Mouse (Mus musculus): ENCODE results near the gene Ripor1. TPM values are rescaled to one million over a fixed set of nuclear protein-coding genes. Genes with fewer than 3 reads are reported as not detected.

The Ripor1 gene
- polyA plus RNA-seq, 1 experiment from 2014 or later, result 25.9 TPM

DNA sequence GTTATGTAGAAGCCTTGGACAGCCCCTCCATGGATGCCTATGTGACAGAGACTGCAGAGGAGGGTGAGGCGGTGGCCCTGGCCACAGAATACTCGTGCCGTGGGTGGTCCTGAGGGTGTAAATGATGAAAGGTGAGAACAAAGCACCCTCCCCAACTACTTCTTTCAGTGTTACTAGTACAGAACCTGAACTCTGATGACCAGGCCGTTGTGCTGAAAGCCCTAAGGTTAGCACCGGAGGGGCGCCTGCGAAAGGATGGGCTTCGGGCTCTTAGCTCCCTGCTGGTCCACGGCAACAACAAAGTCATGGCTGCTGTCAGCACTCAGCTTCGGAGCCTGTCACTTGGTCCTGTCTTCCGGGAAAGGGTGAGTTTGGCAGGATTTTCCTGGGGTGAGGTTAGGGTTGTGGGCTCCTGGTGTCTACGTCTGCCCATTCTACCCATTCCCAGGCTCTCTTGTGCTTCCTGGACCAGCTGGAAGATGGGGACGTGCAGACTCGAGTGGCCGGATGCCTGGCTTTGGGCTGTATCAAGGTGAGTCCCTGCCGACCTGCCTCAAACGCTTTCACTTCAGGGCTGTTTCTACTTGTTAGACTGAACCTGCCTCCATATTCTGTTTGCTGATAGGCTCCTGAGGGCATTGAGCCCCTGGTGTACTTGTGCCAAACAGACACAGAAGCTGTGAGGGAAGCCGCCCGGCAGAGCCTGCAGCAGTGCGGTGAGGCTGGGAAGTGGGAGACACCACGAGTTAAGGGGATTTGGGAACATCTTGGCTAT is 16.1 kb downstream of the Ripor1 start:
- Histone ChIP-seq H3K27ac (peak overlapping the region; percentile 44), H3K9me3 (no peaks in the 10 kb centered on the region), H3K4me2 (replicated peaks) (no peak overlapping the region), H3K4me3 (replicated peaks) (no peak overlapping the region), H3K27me3 (no peaks in the 10 kb centered on the region), H3K36me3 (peaks cover 70% of the 10 kb centered on the region), H3K9ac (replicated peaks) (0 out of 2 replicates have a peak overlapping the region, but pooled peaks have one; percentile 14), H3K4me1 (replicated peaks) (peaks cover 34% of the 10 kb centered on the region)
- no peak for ATAC-seq
- WGBS, result 89% methylated on average over 21 of the region's 21 CpGs

DNA sequence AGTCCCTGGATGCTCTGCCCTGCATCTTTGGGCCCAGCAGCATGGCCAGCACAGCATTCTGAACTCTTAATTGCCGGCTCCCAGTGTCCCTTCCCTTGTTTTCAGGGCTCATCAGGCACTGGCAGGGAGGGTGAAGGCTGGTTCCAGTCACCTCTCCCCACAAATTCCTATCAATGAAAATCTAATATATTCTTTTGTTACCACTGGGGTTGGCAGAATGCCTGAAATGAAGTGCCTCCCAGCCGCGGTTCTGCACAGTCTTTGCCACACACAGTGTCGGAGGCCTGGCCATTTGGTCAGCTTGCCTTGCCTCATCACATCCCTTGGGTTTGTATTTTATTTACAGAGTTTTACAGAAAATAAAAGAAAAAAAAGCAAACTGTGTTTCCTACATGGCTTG is 16.8 kb downstream of the Ripor1 start:
- no peaks in the 10 kb centered on the region for H3K27me3 ChIP-seq
- H3K4me2 ChIP-seq (replicated peaks), result no peak overlapping the region
- H3K36me3 ChIP-seq, result peaks cover 63% of the 10 kb centered on the region
- H3K9ac ChIP-seq (replicated peaks), result no peak overlapping the region
- 53% methylated on average over 4 of the region's 4 CpGs for WGBS
- no peaks in the 10 kb centered on the region for H3K9me3 ChIP-seq
- peak; percentile 24 for ATAC-seq
- peak overlapping the region; percentile 80 for H3K27ac ChIP-seq
- H3K4me1 ChIP-seq (replicated peaks), result peaks cover 34% of the 10 kb centered on the region
- no peak overlapping the region for H3K4me3 ChIP-seq (replicated peaks)

DNA sequence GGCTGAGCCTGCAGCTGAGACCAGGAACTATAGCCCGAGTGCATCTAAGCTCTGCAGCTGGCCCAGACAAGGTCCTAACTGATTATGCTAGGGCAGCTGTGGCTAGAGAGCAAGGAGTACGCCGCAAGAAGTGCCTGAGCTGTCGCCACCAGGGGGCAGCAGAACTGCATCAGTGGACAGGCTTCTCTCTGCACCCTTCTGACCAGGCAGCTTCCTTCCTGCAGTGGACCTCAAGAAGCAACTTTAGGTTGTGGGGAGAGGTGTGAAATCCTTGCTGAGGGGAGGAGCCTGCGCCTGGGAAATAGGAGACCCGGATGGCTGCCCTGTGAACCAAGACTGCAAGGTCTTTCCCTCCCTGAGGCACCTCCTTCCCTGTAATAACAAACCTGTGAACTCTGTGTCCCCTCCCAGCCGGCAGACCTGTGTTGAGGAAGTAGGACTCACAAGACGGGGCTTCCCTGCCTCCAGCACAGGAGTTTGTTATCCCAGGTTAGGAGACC is 17.4 kb downstream of the Ripor1 start:
- peak; percentile 92 for ATAC-seq
- Histone ChIP-seq H3K4me1 (replicated peaks) (peaks cover 34% of the 10 kb centered on the region), H3K4me3 (replicated peaks) (no peak overlapping the region), H3K27me3 (no peaks in the 10 kb centered on the region), H3K9ac (replicated peaks) (no peak overlapping the region), H3K27ac (peak overlapping the region; percentile 80), H3K36me3 (peaks cover 57% of the 10 kb centered on the region), H3K9me3 (no peaks in the 10 kb centered on the region), H3K4me2 (replicated peaks) (no peak overlapping the region)
- WGBS, result 10% methylated on average over 8 of the region's 8 CpGs

DNA sequence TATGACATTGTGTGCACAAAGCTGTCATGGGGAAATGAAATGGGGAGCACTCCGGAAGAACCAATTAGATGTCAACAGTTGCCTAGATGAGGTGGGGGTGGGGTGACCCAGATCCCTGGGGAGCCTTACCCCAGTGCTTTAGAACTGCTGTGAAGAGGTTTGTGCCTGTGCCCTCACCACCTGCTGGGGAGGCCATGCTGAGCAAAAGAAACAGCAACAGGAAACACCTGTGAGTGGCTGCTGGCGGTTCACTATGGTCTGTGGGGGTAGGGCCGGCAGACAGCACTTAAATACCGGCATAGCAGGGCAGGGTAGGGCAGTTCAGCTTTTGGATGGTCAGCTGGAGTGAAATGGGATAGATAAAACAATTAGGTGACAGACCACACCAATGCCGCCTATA is 18.1 kb downstream of the Ripor1 start:
- H3K9ac ChIP-seq (replicated peaks), result peak overlapping the region; percentile 20; the same call in 1 of the 2 replicates
- H3K36me3 ChIP-seq, result peaks cover 51% of the 10 kb centered on the region
- no peak overlapping the region for H3K4me2 ChIP-seq (replicated peaks)
- H3K9me3 ChIP-seq, result no peaks in the 10 kb centered on the region
- H3K4me3 ChIP-seq (replicated peaks), result no peak overlapping the region
- H3K27ac ChIP-seq, result peak overlapping the region; percentile 80; the same call in 1 of the 2 replicates
- H3K27me3 ChIP-seq, result no peaks in the 10 kb centered on the region
- ATAC-seq, result no peak
- 26% methylated on average over 5 of the region's 5 CpGs for WGBS
- H3K4me1 ChIP-seq (replicated peaks), result peaks cover 34% of the 10 kb centered on the region

DNA sequence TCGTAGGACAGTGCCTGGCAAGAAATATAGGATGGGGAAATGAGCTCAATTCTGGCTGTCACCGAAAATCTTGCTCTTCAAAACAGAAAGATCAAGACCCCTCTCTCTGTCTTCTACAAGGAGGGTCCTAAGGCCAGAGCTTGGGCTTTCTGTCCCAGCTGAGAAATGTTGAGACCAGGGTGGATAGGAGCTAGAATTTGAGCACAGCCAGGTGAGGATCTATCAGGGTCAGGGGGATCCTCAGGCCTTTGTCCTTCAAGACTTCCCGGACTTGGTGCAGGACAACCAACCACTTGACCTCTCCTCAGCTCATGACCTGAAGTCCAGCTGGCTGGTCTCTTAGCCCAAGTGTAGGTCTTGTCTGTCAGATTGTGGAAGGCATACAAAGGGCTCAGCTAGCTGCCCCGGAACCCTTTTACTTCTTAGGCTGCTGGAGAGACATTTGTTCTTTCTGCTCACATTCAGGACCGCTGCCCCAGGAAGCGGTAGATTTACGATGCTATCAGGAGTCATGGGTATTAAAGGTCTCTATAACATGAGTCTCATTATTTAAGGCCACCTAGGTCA is 18.7 kb downstream of the Ripor1 start:
- Histone ChIP-seq H3K4me1 (replicated peaks) (peaks cover 34% of the 10 kb centered on the region), H3K27ac (no peak overlapping the region), H3K4me2 (replicated peaks) (no peak overlapping the region), H3K27me3 (no peaks in the 10 kb centered on the region), H3K4me3 (replicated peaks) (no peak overlapping the region), H3K9me3 (no peaks in the 10 kb centered on the region), H3K9ac (replicated peaks) (no peak overlapping the region), H3K36me3 (peaks cover 44% of the 10 kb centered on the region)
- no peak for ATAC-seq
- 55% methylated on average over 7 of the region's 7 CpGs for WGBS

DNA sequence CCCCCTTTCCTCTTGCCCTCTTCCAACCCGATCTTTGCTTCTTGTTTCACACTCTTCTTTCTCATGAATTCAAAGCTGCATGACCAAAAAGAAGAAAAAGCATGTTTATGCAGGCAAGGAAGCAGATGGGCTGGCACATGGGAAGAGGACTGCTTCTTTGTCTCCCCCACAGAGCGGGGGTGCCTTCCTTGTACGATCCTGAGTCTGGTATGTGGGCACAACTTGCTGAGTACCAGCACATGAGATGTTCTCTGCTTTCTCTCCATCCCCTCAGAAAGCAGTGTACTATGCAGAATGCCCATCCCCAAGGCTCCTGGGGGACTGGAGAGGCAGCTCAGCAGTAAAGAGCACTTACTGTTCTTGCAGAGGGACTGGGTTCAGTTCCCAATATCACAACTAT is 19.3 kb downstream of the Ripor1 start:
- H3K4me2 ChIP-seq (replicated peaks), result no peak overlapping the region
- H3K27me3 ChIP-seq, result no peaks in the 10 kb centered on the region
- no peak overlapping the region for H3K4me3 ChIP-seq (replicated peaks)
- ATAC-seq, result no peak
- H3K4me1 ChIP-seq (replicated peaks), result peaks cover 34% of the 10 kb centered on the region
- WGBS, result 61% methylated on average over 3 of the region's 3 CpGs
- H3K9ac ChIP-seq (replicated peaks), result peak overlapping the region; percentile 23
- no peaks in the 10 kb centered on the region for H3K9me3 ChIP-seq
- H3K27ac ChIP-seq, result no peak overlapping the region
- peaks cover 38% of the 10 kb centered on the region for H3K36me3 ChIP-seq

DNA sequence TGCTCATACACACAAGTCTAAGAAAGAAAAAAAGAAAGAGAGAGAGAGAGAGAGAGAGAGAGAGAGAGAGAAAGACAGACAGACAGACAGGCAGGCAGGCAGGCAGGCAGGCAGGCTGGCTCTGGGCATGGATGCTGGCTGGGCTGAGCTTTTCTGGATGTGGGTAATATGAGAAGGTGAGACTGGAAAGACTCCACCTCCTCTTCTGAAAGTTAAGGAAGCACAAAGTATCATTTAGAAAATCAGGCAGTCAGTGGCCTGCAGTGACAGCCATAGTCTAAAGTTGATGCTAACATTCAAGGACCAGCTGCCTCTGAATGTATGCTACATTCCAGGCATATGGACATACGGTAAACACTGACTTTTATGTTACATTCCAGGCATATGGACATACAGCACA is 19.8 kb downstream of the Ripor1 start:
- no peak overlapping the region for H3K27ac ChIP-seq
- no peak overlapping the region for H3K4me3 ChIP-seq (replicated peaks)
- H3K9ac ChIP-seq (replicated peaks), result no peak overlapping the region
- no peak overlapping the region for H3K4me2 ChIP-seq (replicated peaks)
- ATAC-seq, result no peak
- peaks cover 34% of the 10 kb centered on the region for H3K4me1 ChIP-seq (replicated peaks)
- peaks cover 33% of the 10 kb centered on the region for H3K36me3 ChIP-seq
- no peaks in the 10 kb centered on the region for H3K27me3 ChIP-seq
- H3K9me3 ChIP-seq, result no peaks in the 10 kb centered on the region
- WGBS, result 86% methylated on average over 1 of the region's 1 CpGs

DNA sequence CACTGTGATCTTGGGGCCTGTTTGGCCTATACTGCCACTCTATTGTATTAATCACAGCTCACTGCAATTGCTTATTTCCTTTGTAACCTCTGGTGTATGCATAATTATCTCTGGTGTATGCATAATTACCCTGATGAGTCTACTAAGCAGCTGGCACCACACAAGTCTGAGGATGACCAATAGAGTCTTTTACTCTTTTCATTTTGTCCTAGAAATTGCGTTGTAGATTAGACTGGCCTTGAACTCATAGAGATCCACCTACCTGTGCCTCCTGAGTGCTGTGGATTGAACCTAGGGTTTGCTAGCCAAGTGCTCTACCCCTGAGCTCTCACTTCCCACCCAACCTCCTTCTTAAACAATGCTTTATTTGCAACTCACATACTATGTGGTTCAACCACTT is 21.0 kb downstream of the Ripor1 start:
- no peak overlapping the region for H3K4me3 ChIP-seq (replicated peaks)
- ATAC-seq, result no peak
- H3K9me3 ChIP-seq, result no peaks in the 10 kb centered on the region
- H3K9ac ChIP-seq (replicated peaks), result no peak overlapping the region
- no peak overlapping the region for H3K4me2 ChIP-seq (replicated peaks)
- H3K27me3 ChIP-seq, result no peaks in the 10 kb centered on the region
- 85% methylated on average over 1 of the region's 1 CpGs for WGBS
- H3K4me1 ChIP-seq (replicated peaks), result peaks cover 34% of the 10 kb centered on the region
- H3K27ac ChIP-seq, result 0 out of 2 replicates have a peak overlapping the region, but pooled peaks have one; percentile 26
- H3K36me3 ChIP-seq, result peaks cover 21% of the 10 kb centered on the region

DNA sequence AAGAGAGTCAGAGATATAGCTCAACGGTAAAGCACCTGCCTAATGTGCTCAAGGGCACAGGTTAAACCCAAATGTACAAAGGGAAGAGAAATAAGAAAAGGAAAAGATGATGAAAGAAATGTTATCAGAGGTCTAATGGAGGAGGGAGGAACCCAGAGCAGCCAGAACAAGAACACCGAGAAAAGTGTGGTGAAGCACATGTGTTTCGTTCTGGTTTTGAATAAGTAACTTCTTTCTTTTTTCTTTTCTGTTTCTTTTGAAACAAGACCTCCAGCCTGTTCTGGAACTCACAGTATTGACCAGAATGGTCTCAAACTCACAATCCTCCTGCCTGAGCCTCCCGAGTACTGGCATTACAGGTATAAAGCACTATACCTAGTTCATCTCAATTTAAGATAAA is 24.3 kb downstream of the Ripor1 start:
- Histone ChIP-seq H3K36me3 (no peaks in the 10 kb centered on the region), H3K4me3 (replicated peaks) (no peak overlapping the region), H3K27me3 (no peaks in the 10 kb centered on the region), H3K9me3 (no peaks in the 10 kb centered on the region), H3K4me1 (replicated peaks) (peaks cover 4% of the 10 kb centered on the region; the same call in 1 of the 2 replicates), H3K4me2 (replicated peaks) (no peak overlapping the region), H3K9ac (replicated peaks) (no peak overlapping the region), H3K27ac (no peak overlapping the region)
- no peak for ATAC-seq
- WGBS, result 91% methylated on average over 4 of the region's 4 CpGs

DNA sequence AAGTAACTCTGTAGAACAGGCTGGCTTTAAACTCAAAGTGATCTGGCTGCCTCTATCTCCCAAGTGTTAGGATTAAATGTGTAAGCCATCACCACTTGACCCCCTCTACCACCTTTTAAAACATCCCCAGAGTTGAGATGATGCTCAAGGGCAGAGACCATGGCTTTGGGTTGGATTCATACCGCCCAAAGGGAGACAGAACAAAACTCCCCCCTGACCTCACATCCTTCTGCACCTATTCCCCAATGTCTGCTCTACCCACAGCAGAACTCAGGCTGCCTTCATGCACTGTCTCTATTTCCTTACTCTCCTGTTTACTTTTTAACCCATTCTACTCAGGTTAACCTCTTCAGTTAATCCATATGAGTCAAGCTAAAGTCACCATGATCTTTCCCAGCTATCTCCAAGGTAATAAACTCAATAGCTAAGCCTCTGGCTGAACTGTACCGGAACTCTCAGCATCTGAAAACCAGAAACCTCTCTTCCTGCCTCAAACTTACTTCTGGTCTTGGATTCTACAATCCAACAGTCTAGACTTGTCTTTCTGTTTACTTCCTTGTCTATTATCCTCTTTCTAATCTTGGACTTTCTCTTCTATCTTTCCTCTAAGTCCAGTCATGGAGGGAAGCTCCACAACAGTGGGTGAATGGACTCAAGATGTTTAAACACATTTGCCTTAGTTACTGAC is 29.9 kb downstream of the Ripor1 start:
- no peak overlapping the region for H3K27ac ChIP-seq
- H3K9me3 ChIP-seq, result no peaks in the 10 kb centered on the region
- WGBS, result 95% methylated on average over 2 of the region's 2 CpGs
- H3K4me3 ChIP-seq (replicated peaks), result peak overlapping the region; percentile 86
- no peaks in the 10 kb centered on the region for H3K27me3 ChIP-seq
- no peak for ATAC-seq
- peak overlapping the region; percentile 86 for H3K4me2 ChIP-seq (replicated peaks)
- peaks cover 33% of the 10 kb centered on the region for H3K4me1 ChIP-seq (replicated peaks)
- no peak overlapping the region for H3K9ac ChIP-seq (replicated peaks)
- peaks cover 4% of the 10 kb centered on the region; the same call in 1 of the 2 replicates for H3K36me3 ChIP-seq

DNA sequence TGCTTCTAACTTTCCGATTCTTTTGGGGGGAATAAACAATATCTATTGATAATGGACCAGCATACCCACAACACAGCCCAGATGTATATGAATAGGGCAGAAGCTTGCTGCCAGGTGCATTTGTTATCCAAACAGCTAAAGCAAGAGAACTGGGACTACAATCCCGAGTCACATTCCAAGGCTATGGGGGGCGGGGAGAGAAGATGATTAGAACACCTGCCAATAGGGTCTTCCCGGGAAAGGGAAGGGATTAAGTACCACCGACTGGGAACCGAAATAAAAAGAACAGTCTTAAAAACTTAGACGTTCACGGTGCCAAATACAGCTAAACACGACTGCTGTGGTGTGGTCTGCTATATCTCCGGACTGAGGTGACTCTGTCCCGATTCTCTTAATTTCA is 30.4 kb downstream of the Ripor1 start:
- Histone ChIP-seq H3K4me1 (replicated peaks) (peaks cover 37% of the 10 kb centered on the region), H3K9ac (replicated peaks) (peak overlapping the region; percentile 69), H3K27ac (peak overlapping the region; percentile 97; the same call in 1 of the 2 replicates), H3K36me3 (peaks cover 4% of the 10 kb centered on the region; the same call in 1 of the 2 replicates), H3K9me3 (no peaks in the 10 kb centered on the region), H3K27me3 (no peaks in the 10 kb centered on the region), H3K4me3 (replicated peaks) (peak overlapping the region; percentile 86), H3K4me2 (replicated peaks) (peak overlapping the region; percentile 86)
- WGBS, result 2% methylated on average over 11 of the region's 11 CpGs
- ATAC-seq, result no peak
